Mouse (Mus musculus) small intestine, adult 2 months (tissue): ENCODE results near the gene Mapk14. TPM values are rescaled to one million over a fixed set of nuclear protein-coding genes. Genes with fewer than 3 reads are reported as not detected.

Source experiments
- H3K27ac ChIP-seq: fragments of 200-500 bp; 2 replicates; pipeline ENCODE4 v1.5.1; 2012; ENCODE audit warnings: low read depth, low read length, control low read depth, inconsistent platforms; ENCODE audit not compliant: insufficient read depth
- H3K27me3 ChIP-seq: fragments of 200-500 bp; 2 replicates; pipeline ENCODE4 v1.6.1; 2012; ENCODE audit warnings: mild to moderate bottlenecking, moderate library complexity, low read length, inconsistent platforms; ENCODE audit not compliant: control insufficient read depth, insufficient read depth
- H3K36me3 ChIP-seq: fragments of 200-500 bp; 2 replicates; pipeline ENCODE4 v1.6.1; 2012; ENCODE audit warnings: mild to moderate bottlenecking, low read length, control low read depth, inconsistent platforms; ENCODE audit not compliant: control insufficient read depth, insufficient read depth
- H3K4me1 ChIP-seq: fragments of 200-500 bp; 2 replicates; pipeline ENCODE4 v1.6.1; 2012; ENCODE audit warnings: low read length, inconsistent platforms, mixed read lengths; ENCODE audit not compliant: control insufficient read depth, insufficient read depth, insufficient read length
- H3K4me3 ChIP-seq: fragments of 200-500 bp; 2 replicates; pipeline ENCODE4 v1.5.1; 2012; ENCODE audit warnings: low read depth, mild to moderate bottlenecking, control low read depth, inconsistent platforms, low read length, moderate library complexity
- CTCF ChIP-seq: fragments of 200-500 bp; IDR thresholded peaks from 2 replicates; pipeline ENCODE4 v1.5.1; 2012; ENCODE audit warnings: low read depth, mild to moderate bottlenecking, control low read depth, inconsistent platforms, low read length, moderate library complexity, mixed read lengths; ENCODE audit not compliant: insufficient replicate concordance, insufficient read length; ENCODE audit errors: extremely low read depth
- POLR2A ChIP-seq: fragments of 200-500 bp; IDR thresholded peaks from 2 replicates; pipeline ENCODE4 v1.6.1; 2012; ENCODE audit warnings: low read depth, mild to moderate bottlenecking, control low read depth, inconsistent platforms, low read length, moderate library complexity
- WGBS: fragments of 180-500 bp; shearing (Covaris S2); methylation state at CpG from one replicate; pipeline ENCODE4 v1.1.7; 2018; 5-methylcytosine and 5-hydroxymethylcytosine counted together
- polyA plus RNA-seq: library from polyadenylated mRNA; depleted of rRNA; stranded (reverse); fragments of >200 nt; gene quantifications from 2 replicates; pipeline ENCODE4 v1.2.3, GENCODE M21; 2012

The Mapk14 gene
- polyA plus RNA-seq, 1 experiment, result 47.8 TPM

DNA sequence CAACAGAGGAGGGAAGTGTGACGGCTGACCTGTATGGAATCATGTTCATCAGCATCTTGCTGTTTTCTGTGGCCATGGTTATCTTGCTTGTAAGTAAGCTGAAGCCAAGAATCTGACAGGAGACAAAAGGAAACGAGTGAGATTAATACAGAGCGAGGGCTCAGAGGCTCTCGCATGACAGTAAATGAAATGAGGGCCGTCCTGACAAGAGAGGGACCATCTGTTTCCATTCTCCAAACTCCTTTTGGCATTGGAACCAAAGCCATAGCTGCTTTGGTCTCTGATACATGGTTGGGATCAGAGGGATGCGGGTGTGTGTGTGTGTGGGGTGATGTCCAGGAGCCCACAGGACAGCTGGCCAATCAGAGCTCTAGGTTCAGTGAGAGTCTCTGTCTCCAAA is 31.6 kb upstream of the Mapk14 start:
- no peak overlapping the region for H3K27ac ChIP-seq
- no peaks in the 10 kb centered on the region for H3K27me3 ChIP-seq
- TF ChIP-seq CTCF (no peak), POLR2A (no peak)
- H3K4me3 ChIP-seq, result no peak overlapping the region
- WGBS, result 75% methylated on average over 6 of the region's 6 CpGs
- no peaks in the 10 kb centered on the region for H3K36me3 ChIP-seq
- H3K4me1 ChIP-seq, result no peaks in the 10 kb centered on the region; the same call in 1 of the 2 replicates

DNA sequence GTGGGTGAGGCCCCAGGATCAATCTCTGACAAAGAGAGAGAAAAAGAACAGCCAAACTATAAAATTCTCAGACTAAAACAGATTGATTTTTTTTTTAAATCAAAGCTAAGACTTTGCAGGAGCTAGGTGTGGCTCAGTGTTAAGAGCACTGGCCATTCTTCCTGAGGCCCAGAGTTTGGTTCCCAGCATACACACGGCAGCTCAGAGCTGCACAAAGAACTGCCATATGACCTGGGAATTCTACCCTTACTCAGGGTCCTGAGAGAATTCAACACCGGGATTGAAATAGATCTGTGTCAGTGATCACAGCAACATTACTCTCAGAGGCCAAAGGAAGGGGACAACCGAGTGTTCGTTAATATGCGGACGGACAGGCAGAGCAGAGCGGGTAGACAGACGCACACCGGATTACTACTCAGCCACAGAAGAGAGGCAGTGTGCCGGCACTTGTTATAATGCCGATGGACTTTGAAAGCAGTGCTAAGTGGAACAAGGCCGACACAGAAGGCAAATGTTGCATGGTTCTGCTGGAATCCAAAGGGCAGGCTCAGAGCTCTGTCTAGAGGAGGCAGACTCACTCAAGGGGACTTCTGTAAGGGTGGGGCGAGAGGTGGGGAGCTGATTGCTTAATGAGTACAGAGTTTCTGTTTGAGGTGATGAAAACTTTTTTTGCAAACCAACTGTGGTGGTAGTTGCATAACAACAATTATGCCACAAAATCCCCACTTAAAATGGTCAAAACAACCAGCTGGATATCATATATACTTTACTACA is 8.6 kb upstream of the Mapk14 start:
- TF ChIP-seq POLR2A, result no peak; the same call in 1 of the 2 replicates
- TF ChIP-seq CTCF, result no peak
- 32% methylated on average over 13 of the region's 13 CpGs for WGBS
- peak overlapping the region; percentile 88 for H3K27ac ChIP-seq
- H3K36me3 ChIP-seq, result no peaks in the 10 kb centered on the region
- no peaks in the 10 kb centered on the region for H3K27me3 ChIP-seq
- H3K4me3 ChIP-seq, result no peak overlapping the region
- peaks cover 12% of the 10 kb centered on the region; the same call in 1 of the 2 replicates for H3K4me1 ChIP-seq

DNA sequence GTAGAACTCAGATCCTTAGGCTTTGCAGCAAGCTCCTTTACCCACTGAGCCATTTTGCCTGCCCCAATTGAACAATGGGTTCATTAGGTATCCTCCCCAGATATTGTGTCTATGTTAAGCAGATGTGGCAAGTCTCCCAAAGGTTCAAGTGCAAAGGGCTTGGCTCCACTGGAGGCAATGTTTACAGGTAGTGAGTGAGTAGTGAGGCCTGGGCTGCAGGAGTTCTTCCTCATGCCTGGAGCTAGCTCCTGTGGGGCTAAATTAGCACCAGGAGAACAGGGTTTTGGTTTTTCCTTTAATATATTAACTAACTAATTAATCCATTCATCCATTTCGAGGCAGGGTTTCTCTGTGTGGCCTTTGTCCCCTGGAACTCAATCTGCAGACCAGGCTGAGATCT is 7.5 kb upstream of the Mapk14 start:
- no peak overlapping the region for H3K4me3 ChIP-seq
- no peak for TF ChIP-seq CTCF
- no peak for TF ChIP-seq POLR2A
- H3K27ac ChIP-seq, result peak overlapping the region; percentile 88
- no peaks in the 10 kb centered on the region for H3K36me3 ChIP-seq
- no peaks in the 10 kb centered on the region for H3K27me3 ChIP-seq
- peaks cover 12% of the 10 kb centered on the region; the same call in 1 of the 2 replicates for H3K4me1 ChIP-seq
- 18% methylated on average over 1 of the region's 1 CpGs for WGBS

DNA sequence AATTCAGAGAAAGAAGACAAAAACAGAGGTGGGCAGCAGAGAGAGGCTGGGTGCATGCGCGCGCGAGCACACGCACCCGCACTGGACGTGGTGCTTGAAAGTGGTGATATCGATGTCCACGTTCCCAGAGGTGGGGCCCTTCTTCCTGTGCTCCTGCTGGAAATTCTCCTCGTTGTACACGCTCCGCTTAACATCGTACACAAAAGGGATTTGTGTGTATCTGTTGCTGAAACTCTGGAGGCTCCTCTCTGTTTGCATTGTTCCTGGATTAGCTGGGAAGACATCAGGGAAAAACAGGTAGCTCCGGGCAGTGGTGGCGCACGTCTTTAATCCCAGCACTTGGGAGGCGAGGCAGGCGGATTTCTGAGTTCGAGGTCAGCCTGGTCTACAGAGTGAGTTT is 6.5 kb upstream of the Mapk14 start:
- no peaks in the 10 kb centered on the region for H3K27me3 ChIP-seq
- no peak for TF ChIP-seq CTCF
- TF ChIP-seq POLR2A, result no peak
- H3K4me1 ChIP-seq, result peaks cover 12% of the 10 kb centered on the region
- WGBS, result 92% methylated on average over 19 of the region's 19 CpGs
- H3K36me3 ChIP-seq, result no peaks in the 10 kb centered on the region
- H3K27ac ChIP-seq, result no peak overlapping the region
- no peak overlapping the region for H3K4me3 ChIP-seq

DNA sequence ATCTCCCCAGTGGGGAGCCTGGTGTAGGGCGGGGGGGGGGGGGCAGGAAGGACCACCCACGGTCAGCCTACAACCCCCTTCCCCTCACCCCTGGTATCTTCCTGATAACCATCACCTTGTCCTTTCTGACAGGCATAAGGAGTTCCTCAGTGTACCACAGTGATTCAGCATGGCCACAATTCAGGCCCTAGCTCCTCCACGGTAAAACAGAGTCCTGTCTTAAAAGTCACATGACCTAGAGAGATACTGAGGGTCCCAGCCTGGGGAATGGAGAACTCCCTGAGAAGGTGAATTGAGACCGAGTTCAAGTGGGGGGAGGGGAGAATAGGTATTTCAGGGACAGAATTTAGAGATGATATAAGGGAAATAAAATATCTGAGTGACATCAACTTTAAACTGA is 3.8 kb upstream of the Mapk14 start:
- TF ChIP-seq CTCF, result no peak
- no peak for TF ChIP-seq POLR2A
- no peak overlapping the region for H3K27ac ChIP-seq
- no peak overlapping the region for H3K4me3 ChIP-seq
- 56% methylated on average over 4 of the region's 4 CpGs for WGBS
- no peaks in the 10 kb centered on the region for H3K27me3 ChIP-seq
- H3K36me3 ChIP-seq, result no peaks in the 10 kb centered on the region
- H3K4me1 ChIP-seq, result peaks cover 13% of the 10 kb centered on the region

DNA sequence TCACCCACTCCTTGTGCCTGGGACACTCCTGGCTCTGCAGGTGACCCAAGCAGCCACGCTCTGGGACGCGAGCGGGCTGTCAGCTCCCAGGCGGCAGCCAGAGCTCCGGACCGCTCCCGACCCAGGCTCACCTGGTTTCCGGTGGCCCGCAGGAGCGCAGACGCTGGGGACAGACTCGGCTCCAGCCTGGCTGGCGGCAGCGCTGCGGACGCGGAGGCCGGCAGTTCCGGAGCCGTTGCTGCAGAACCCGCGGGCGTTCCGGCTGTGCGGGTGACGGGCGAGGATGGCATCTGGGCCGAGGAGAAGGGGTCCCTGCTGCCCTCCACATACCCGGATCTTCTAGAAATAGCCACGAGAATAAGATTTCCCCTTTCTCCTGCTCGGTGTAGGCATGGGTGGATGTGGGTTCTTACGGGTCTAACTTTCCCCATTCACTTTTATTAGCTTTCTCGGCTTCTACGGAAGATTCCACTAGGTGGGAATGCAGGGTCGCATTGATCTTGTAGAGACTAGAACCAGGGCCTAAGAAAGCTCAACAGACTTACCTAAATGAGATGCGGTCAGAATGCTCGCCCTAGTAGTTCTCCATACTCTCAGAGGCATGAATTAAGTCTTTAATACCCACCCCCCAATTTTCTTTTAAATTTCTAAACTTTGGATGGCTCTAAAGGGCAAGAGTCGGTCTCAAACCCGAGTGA is 1.4 kb upstream of the Mapk14 start, which contains the start of gene Slc26a8:
Gene Slc26a8 (minus strand): TSS at position 648 of the 698 bp plus-strand sequence.
- H3K4me1 ChIP-seq, result peaks cover 5% of the 10 kb centered on the region
- peaks cover under 1% of the 10 kb centered on the region; the same call in 1 of the 2 replicates for H3K36me3 ChIP-seq
- no peaks in the 10 kb centered on the region for H3K27me3 ChIP-seq
- peak within 1 kb of the TSS; percentile 92 for H3K27ac ChIP-seq
- 10% methylated on average over 40 of the region's 40 CpGs for WGBS
- H3K4me3 ChIP-seq, result peak within 1 kb of the TSS; percentile 90
- TF ChIP-seq POLR2A (no peak), CTCF (no peak)

DNA sequence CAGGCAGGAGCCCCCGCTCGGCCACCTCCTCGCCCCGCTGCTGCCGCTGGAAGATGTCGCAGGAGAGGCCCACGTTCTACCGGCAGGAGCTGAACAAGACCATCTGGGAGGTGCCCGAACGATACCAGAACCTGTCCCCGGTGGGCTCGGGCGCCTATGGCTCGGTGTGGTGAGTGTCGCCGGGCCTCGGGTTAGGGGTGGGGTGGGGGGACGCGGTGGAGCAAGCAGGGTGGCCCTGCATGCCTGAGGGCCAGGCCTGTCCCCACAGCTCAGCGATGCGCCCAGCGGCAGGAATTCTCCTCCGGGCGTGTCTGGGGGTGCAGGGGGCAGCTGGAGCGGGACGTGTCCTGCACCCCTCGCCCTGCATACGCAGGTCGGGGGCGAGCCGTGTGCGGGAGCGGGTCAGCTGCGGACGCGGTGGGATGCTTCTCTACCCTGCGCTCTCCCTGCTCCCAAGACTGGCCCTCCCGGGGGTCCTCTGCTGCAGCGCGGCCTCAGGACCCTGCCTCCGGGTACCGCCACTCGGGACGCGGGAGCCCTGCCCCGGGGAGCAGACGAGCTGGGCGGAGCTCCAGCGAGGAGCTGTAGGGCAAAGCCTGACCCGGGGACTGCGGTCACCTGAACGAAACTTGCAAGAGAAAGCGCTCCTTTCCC is 685 bp downstream of the Mapk14 start:
- peak overlapping the region; percentile 79 for H3K27ac ChIP-seq
- H3K36me3 ChIP-seq, result peaks cover 1% of the 10 kb centered on the region; the same call in 1 of the 2 replicates
- H3K4me1 ChIP-seq, result peaks cover 12% of the 10 kb centered on the region
- under 1% methylated on average over 53 of the region's 53 CpGs for WGBS
- peak overlapping the region; percentile 90 for H3K4me3 ChIP-seq
- no peak for TF ChIP-seq CTCF
- no peak for TF ChIP-seq POLR2A
- H3K27me3 ChIP-seq, result no peaks in the 10 kb centered on the region
